Mouse (Mus musculus) naive thymus-derived CD4-positive, alpha-beta T cell, adult 2 months (primary cell): ENCODE measurements at regions not wholly inside any gene's neighbourhood (a gene's known extent, or its start where the extent isn't known, plus 50 kb on each side); places are given as distances from the start of the nearest gene placed in this dataset.

Source experiments
- DNase-seq: peaks from one replicate; pipeline ENCODE4 v3.0.0-alpha.2; 2011; ENCODE audit warnings: low read depth

DNA sequence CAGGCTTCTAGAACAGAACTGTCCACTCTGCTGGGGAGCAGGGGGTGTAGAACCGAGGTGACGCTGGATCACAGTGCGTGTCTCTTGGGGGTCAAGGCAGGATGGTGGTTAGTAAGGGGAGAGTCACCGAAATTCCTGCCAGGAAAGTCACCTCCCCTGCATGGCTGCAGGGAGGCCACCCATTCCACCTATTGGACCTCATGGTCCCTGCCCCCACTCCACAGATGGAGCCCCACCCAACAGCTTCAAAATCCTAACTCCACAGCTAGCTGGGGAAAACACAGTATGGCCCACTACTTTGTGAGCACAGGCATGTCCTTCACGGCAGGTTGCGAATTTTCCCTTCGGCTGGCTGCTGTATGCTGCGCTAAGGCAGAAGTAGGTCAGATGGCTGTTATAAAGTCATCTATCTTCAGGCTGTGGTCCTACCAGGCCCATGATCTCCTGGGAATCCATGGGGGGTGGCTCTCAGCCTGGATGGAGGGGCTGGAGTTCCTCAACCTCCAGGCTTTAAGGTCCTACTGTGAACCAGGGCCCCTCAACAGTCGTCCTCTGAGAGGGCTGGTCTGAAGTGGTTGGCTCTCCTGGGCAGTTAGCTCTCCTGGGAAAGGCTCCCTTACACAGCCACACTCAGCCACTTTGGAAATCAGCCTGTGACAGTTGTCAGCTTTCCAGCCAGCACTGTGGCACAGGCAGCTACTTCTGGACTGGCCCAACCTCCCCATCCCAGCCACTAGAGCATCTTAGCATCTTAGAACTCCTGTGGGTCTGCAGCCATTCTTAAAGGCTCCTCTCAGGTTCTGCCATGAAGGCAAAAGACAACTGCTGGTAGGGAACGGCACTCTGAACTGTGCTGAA is 124.0 kb upstream of the Klf14 start:
- DNase-seq: no peak

DNA sequence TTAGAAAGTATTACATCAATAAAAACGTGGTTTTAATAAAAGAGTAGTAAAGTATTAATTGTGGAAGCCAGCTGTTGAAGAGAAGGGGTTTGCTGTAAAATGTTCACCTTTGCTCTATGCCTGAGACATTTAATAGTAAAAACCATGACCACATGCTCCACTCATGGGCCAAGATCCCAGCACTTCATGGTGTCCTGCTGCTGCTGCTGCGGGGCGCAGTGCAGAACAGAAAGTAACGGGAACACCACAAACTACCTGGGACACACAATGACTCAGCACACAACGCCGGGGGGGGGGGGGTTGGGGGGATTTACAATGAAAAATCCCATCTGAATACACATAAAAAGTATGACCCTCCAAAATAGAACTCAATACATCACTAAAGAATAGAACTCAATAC is 124.8 kb upstream of the Klf14 start:
- no peak for DNase-seq

DNA sequence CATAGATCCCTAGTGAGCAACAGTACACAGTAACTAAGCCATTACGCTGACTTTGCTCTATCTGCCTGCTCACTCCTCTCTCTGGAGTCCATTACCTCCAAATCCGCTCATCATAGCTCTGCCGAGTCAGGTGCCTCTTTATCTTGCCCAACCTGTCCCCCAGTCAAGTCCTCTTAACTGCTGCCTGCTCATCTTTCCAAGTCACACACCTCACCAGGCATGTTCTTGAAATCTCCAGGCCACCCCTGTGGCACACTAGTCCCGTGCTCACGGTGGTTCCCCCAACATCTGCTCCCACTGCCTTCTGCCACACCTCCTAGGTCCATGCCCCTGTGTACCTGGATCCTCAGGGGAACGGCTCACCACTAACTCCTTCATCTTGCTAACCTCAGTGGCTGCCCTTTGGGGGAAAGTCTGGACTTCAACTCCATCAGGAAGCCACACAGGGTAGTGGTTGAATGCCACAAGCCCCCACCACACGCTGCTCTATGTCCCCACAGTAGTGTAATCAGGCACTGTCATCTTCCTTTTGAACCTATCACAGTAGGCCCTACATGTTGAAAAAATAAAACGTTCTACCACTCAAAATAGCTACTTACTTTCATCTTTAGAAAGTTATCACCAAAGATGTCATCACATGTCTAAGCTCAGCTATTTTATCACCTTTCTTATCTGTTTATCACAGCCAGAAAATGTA is 126.3 kb upstream of the Klf14 start:
- no peak for DNase-seq

DNA sequence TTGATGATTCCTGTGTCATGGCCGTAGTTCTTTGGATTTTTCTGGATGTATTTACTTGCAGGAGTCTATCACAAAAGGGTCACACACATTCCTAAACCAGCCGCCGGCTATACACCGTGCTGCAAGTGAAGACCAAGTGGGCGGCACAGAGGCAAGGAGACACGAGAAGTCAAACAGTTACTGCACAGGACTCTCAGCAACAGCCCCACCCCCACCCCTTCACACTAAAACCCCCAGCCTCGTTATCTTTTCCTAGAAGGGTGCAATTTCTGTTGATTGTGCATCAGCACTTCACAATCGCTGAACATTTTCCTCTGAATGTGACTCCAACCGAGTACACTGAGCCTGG is 126.9 kb upstream of the Klf14 start:
- no peak for DNase-seq

DNA sequence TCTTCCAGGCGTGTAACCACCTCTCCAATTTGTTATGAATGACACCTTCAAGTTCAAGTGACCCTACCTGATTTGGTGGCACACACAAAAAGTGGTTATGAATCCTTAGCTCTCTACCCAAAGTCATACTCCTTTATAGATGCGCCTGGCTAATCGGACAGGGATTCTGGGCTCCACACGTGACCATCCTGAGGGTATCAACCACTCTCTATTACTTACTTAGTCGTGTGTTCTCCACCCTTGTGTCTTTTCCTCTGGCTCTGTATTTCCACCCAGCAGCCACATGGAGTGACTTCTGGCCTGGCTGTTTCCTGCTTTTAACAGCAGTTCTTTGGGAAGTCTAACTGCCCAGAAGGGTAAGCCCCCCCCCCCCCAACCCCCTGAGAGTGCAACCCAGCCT is 127.4 kb upstream of the Klf14 start:
- DNase-seq: no peak

DNA sequence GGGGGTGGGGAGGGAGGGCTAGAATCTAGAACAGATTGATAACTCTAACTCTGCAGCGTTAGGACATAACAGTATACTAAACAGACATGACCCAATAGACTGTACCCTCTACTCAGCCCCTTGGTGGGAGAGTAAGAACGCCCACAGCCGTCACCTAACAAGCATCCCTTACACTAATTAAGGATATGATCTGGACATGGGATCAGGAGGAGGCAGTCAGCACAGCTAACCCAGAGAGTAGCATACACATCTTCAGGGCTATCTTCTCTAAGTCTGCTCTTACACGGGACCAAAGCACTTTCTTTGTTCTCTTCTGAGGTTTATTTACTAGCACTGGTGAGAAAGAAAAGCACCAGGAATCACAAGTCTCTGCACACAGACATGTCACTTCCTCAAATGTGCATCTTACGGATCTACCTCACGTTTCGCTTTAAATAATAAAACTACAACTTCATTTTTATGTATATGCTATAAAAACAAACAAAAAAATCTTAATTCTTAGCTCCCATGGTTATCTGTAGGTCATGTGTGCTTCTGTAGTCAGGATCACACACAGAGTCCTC is 128.0 kb upstream of the Klf14 start:
- no peak for DNase-seq

DNA sequence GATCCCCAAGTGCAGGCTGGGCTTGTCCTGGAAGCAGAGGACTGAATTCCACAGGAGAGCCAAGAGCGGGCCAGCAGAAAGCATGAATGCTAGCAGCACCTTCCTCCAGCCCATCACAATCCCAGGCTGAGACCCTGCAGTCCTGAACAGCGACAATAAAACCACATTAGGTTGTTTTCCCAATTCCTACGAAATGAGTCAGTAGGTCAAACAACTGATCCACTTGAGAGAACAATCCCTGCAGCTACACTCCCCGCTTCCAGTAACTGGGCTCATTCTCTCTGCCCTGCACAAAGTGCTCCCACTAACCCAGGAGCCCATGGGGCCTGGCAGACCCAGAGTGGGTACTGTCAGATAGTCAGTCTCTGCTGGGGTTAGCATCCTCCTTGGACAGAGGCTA is 128.6 kb upstream of the Klf14 start:
- DNase-seq: no peak

DNA sequence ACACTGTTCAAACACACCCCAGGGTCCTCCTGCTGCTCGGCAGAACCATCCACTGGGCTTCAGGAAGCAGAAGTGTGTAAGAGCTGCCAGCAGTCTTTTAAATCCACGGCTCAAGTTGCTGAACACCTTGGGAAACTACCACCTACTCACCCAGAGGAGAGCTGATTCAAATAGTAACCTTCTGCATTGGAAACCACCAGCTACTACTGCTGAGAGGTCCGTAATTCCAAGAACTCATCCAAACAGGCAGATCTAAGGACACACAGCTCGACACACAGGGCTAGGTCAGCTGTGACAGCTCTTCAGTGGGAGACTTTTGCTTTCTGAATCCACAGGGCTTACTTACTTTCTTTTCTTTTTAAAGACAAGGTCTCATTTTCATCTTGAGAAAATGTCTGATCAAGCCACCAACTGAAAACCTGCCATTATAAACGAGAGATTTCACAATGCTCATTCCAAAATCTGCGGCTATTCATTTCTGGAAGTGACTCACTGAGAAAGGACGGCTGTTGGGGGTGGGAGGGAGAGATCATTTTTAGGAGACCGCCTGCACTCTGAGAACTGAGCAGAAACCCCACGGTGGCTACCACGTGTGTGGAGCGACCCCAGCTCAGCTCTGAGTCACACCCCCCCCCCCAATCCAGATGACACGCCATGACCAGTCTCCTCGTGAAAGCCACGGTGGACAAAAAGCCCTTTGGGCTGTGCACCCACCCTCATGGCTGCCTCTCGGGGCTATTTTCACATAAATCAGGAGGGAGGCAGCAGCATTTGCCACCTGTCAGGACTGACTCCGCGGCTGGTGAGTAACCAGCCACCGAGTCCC is 129.5 kb upstream of the Klf14 start:
- no peak for DNase-seq

DNA sequence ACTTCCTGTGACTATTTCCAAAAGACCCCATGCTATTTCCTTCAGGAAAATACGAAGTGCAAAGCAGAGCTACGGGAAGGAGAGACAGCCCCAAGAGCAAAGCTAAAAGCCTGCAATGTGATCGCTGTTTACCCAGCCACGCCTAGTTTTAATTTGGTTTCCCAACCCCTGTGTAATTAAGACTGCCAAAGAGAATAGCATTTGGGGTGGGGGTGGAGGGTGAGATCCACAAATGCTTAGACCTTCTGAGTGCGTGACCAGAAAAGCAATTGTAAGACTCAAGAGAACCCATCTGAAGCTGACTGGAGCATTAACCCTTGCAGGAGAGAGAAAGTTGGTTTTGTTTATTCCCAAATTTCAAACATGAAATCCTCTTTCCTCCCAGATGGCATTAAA is 130.1 kb upstream of the Klf14 start:
- no peak for DNase-seq

DNA sequence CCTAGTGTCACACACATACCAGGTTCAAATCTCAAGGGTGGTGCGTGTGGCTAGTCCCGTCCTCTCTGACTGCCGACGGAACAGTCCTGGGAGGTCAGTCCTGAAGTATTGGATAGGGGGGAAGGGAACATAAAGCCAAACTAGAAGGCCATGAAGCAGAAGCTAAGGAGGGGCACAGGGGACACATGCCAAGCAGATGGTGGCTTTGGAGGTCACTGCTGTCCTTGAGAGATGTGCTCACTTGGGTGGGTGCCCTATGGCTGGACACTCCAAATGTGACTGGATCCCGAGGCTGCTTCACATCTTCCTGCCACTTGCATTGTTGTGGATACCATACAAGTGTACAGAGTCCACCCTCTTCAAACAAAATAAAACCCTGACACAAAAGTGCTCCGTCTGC is 131.4 kb upstream of the Klf14 start:
- DNase-seq: no peak

DNA sequence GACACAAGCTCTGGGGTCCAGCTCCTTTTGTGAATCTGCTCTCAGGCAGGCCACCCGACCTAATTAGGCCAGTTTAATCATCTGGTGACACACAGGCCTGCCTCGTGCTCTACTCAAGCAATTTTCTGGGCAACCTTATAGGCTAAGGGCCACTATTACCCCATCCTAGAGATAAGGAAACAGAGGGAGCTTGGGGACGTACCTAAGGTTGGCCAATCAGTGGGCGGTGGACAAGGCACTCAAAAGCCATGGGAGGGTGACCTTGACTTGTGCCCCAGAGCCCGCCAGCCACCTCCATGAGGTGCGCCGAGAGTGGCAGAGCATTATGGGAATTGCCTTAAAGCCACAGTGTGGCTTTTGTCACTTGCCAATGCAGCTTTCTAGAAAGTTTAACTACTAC is 131.9 kb upstream of the Klf14 start:
- no peak for DNase-seq

DNA sequence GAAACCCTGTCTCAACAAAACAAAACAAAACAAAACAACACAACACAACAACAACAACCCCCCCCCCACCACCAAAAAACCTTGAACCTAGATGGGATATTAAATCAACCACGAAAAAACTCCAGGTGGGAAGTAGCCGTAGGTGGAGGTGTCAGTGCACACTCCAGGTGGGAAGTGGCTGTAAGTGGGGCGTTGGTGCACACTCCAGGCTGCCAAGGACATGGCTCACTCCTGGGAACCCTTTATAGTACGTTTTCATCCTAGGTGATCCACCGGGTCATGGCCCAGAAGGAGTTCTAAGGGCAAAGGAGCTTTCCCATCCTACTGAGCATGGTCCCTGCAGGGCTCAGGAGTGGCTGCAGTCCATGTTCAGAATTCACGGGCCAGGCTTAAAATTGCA is 133.4 kb upstream of the Klf14 start:
- no peak for DNase-seq

DNA sequence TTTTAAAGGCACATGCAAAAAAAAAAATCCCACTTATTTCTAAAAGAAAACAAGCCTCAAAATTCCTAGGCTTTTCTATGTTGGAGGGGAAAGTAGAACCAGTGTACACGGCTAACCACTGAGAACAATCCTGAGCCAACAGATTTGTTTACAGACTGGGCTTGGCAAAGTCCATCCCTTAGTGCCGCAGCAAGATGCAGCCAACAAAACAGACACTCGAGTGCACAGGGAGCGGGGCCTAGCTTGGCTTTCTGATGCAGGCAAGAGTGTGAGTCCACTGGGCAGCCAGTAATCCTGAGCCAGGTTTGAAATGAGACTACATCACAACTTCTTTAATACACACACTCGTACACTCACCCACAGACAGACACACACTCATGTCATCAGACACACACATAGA is 133.9 kb upstream of the Klf14 start:
- no peak for DNase-seq

DNA sequence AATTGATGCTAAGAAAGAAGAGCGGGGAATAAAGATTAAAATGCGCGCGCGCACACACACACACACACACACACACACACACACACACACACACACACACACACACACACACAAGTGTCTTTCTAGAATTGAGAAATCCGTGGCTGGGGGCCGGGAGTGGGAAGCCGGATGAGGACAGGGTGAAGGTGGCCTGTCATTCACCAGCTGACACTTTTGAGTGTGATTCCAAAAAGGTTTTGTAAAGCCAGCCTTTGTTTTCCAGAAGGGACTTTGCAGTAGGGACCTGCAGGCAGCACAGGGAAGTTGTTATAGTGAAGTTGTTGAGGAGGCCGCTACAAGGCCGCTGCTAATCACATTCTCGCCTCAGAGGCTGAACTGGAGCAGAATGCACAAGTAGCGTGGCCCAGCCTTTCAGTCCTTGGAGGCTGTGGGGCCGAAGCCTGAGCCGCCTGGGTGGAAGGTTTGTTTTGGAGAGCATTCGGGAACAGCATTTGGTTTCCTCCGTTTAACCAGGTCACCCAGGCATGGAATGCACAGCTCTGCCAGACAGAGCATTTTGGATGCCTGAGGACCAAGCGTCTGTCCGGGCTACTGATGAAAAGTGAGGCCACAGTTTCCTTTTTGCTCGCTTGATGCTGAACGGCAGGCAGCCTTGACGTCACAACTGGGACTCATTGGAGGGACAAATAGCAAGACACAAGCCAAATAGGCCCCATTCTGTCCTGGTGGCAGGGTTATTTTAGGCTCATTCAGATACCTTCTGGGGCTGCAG is 137.3 kb upstream of the Klf14 start:
- no peak for DNase-seq

DNA sequence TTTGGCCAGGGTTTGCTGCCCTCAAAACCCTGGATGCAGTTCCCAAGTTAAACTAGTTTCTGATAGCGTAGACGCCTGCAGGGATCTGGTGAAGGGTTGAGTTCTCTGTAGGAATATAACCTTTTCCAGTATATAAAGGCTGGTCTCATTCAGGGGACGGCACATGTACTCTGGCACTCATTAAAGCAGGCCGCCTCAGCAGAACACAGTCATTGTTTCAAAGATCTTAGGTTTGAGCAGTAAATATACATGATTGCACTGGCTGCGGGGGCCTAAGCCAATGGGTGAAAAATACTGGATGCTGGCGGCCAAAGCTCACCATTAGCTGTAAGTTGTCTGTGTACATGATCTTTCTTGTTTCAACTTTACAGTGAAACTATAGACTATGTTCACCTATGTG is 137.9 kb upstream of the Klf14 start:
- DNase-seq: no peak

DNA sequence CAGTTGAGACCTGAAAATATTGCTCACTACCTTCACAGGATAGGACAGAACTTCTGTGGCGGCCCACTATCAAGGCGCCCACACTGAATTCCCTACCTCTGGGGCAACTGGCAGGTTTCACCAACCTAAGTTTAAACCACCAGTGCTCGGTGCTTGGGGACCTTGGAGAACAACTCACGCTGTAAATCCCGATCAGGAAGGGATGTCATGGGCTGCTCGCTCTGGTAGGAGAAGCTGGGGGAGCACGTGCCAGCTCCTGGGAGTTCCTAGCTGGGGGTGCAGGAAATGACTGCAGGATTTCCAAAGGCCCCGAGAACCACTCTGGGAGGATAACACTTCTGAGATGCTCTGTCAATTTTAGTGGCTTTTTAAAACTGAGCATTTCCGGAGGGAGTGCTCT is 138.4 kb upstream of the Klf14 start:
- no peak for DNase-seq

DNA sequence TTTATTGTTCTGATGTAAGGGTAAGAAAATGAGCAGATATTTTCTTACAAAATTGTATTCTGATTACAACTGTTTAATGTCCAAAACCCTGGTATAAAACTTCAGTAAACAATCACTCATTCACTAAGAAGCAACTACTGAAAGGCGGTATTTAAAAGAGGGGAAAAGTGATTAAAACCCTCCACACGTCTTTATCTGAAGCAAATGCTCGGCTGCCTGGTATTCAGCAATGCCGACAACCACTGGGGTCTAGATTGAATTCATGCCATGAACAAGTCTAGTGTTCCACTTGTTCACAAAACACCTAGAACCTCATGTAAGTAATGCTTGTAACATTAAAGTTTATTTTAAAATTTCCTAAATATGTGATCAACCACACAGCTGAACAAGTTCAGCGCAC is 139.2 kb upstream of the Klf14 start:
- DNase-seq: no peak

DNA sequence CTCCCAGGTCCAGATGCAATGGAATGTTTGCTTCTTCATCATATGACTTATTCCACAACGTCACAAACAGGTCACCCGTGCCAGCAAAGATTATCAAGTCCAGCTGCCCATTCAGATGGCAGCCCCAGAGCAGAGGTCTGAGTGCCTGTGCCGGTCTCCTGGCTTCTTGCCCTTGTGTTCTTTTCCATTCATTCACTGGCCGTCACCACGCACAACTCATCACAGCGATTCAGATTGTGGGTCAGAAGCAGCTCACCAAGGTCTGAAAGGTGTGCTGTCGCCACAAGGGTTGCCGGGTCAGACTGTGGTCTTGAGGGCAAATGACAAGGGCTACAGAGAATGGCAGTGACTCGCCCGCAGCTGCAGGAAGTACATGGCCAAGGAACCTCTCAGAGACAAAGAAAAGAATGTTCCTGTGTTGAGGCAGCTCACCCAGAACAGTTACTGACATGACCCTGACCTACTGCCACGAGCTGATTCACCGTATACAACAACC is 141.3 kb upstream of the Klf14 start:
- no peak for DNase-seq

DNA sequence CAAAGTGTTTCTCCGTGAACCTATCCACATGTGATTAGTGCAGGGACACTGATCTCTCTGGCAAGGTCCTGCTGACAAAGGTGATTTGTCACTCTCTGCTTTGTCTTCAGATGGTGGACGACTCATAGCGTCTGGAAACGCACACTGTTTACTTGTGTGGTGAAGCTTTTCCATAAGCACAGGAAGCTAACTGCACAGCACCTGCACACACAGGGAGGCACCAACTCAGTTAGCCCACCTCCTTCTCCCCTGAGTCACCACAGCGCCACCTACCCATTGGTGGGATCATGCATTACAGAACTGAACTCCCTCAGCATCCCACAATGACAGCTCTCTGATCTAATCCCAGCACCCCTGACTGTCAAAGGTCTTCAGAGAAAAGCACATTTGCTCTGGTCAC is 141.9 kb upstream of the Klf14 start:
- peak; percentile 51 for DNase-seq

DNA sequence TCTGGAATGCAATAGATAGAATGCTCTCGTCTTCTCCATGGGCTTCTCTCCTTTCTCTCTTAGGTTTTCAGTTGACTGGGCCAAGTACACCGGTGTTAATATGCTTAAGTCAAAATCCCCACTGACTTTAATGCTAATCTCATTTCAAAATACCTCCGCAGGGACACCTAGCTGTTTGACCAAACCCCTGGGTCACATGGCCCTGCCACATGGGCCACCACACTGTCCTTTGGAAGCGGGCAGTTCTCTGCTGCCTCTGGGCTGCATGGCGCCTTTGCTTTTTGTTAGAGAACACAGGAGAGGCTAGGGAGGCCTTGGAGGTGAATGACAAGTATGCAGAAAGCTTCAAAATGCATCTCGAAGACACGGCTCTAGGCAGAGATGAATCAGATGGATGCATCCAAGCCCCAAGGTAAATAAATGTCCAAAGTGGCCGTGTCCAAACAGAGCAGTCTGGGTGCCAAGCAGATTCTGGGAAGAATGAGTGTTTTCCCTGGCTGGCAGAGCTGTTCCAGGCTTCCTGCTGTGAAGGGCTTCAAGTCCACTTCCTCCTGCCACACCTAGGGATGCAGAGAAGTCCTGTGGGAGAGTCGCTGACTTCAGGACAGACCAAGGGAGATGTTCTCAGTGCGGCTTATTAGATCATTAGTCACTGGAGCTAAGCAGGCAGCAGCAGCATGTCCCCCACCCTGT is 147.4 kb upstream of the Klf14 start:
- no peak for DNase-seq

DNA sequence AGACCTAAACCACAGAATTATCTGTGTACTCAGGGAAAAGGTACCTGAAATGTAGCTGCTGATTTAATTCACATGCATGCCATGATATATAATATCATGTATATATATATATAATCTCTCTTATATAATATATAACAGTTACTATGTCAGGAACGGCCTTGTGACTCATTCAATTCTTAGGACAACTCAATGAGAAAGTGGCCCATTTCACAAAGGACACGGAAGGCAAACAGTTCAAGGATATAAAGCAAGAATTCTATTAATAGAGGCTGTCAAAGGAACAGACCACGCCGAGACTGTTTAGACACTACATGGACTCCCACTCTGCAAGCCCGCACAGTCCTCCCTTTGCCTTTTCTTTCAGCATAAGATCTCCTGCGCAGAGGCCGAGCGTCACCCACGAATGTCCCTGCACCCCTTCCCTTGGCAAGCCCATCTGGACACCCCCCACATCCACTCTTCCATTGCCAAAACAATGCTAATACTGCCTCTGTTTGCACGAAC is 148.0 kb upstream of the Klf14 start:
- DNase-seq: no peak
